In the genomic region with DNA sequence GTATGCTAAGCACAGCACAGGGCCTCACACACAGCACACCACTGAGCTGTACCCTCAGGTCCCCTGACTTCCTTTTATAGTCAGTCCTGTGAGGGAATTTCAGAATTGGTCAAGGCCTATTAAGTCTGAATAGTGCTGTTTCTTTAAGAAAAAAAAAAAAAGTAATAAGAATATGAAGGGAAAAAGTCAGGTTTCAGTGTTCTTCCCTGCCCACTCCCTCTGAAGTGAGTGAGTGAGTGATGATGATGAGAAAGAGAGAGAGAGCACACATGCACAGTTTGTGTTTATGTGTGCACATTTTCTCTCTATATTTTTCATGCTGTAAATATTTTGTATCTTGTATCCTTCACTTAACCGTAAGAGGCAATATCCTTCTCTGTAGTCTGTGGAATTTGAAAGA, we compare ENCODE assay signal across 11 mouse cellular contexts. TPM values are rescaled to one million over a fixed set of nuclear protein-coding genes. Genes with fewer than 3 reads are reported as not detected.
DNase-seq lines count a peak whose midpoint lies in the region; ATAC-seq and TF ChIP-seq lines count a peak whose summit lies in the region.
"Had no signal": no experiment of that assay in that cellular context is flagged by ENCODE, and none has a peak within 500 bp of the region (broad histone marks: within the 10 kb centered on the region; RNA-seq: fewer than 3 reads in every experiment).

No protein-coding gene starts in this region.

- no peaks in the 10 kb centered on the region for H3K9me3 ChIP-seq in heart, embryonic 12.5 days (replicated peaks)
- no peaks in the 10 kb centered on the region for H3K9me3 ChIP-seq in limb, embryonic 15.5 days
- no peaks in the 10 kb centered on the region for H3K9me3 ChIP-seq in limb, embryonic 10.5 days (replicated peaks)
- H3K9me3 ChIP-seq: forebrain, embryonic 12.5 days had no signal

- H3ac ChIP-seq in myocyte (ENCODE audit: control insufficient read depth, insufficient read length): no peak overlapping the region

- H3K79me2 ChIP-seq in myocyte (ENCODE audit: control insufficient read depth, insufficient read depth): peaks cover 89% of the 10 kb centered on the region

- H3K36me3 ChIP-seq in heart, embryonic 12.5 days: no peaks in the 10 kb centered on the region
- no peaks in the 10 kb centered on the region for H3K36me3 ChIP-seq in limb, embryonic 15.5 days
- no peaks in the 10 kb centered on the region for H3K36me3 ChIP-seq in limb, embryonic 10.5 days
- H3K36me3 ChIP-seq in myocyte (ENCODE audit: control insufficient read depth, insufficient read depth): no peaks in the 10 kb centered on the region
- H3K36me3 ChIP-seq: forebrain, embryonic 12.5 days had no signal

- ATAC-seq in heart, embryonic 12.5 days (ENCODE audit: insufficient number of reproducible peaks, low FRiP score): no peak
- ATAC-seq in limb, embryonic 15.5 days (ENCODE audit: insufficient number of reproducible peaks, low FRiP score, low TSS enrichment, low read depth): no peak
- ATAC-seq: midbrain, embryonic 16.5 days had no signal

- H3K9ac ChIP-seq in heart, embryonic 12.5 days: no peak overlapping the region
- no peak overlapping the region for H3K9ac ChIP-seq in limb, embryonic 15.5 days
- H3K9ac ChIP-seq: forebrain, embryonic 12.5 days had no signal

- DNase-seq in heart, postnatal 4 days: no peak
- DNase-seq in limb, embryonic 10.5 days (ENCODE audit: low spot score): no peak
- DNase-seq in urinary bladder, adult 18-20 months (ENCODE audit: low spot score in 2 of 2): no peak
- DNase-seq in frontal cortex, adult 2 months (ENCODE audit: extremely low spot score in 1 of 2, low spot score in 1 of 2): no peak
- DNase-seq: gastrocnemius, postnatal 36 days had no signal

- WGBS in heart, embryonic 12.5 days: 24% methylated on average over 1 of the region's 1 CpGs
- 58% methylated on average over 1 of the region's 1 CpGs for WGBS in limb, embryonic 15.5 days
- 88% methylated on average over 1 of the region's 1 CpGs for WGBS in limb, embryonic 10.5 days

- no peaks in the 10 kb centered on the region for H3K27me3 ChIP-seq in heart, embryonic 12.5 days (replicated peaks)
- H3K27me3 ChIP-seq in limb, embryonic 15.5 days: no peaks in the 10 kb centered on the region
- H3K27me3 ChIP-seq in limb, embryonic 10.5 days (ENCODE audit: low read depth, poor library complexity, severe bottlenecking): no peaks in the 10 kb centered on the region
- no peaks in the 10 kb centered on the region for H3K27me3 ChIP-seq in myocyte (ENCODE audit: control insufficient read depth, insufficient read depth, insufficient read length)
- H3K27me3 ChIP-seq: forebrain, embryonic 12.5 days had no signal

- H3K4me2 ChIP-seq in heart, embryonic 12.5 days: peak overlapping the region; percentile 48
- no peak overlapping the region for H3K4me2 ChIP-seq in limb, embryonic 15.5 days
- peak overlapping the region; percentile 71 for H3K4me2 ChIP-seq in myocyte (ENCODE audit: low read depth)
- H3K4me2 ChIP-seq: forebrain, embryonic 12.5 days had no signal

- TF ChIP-seq POLR2A in myocyte (IDR thresholded peaks at IDR 0.05; ENCODE audit: insufficient read length, low read depth): no peak

- no peak overlapping the region for H3K27ac ChIP-seq in heart, embryonic 12.5 days (ENCODE audit: poor library complexity, severe bottlenecking)
- H3K27ac ChIP-seq in limb, embryonic 15.5 days: peak overlapping the region; percentile 80
- H3K27ac ChIP-seq in limb, embryonic 10.5 days: no peak overlapping the region
- H3K27ac ChIP-seq in brown adipose tissue, adult 24 weeks (replicated peaks; ENCODE audit: low read depth, low read length): peak overlapping the region; percentile 41
- H3K27ac ChIP-seq: forebrain, embryonic 12.5 days had no signal

- H3K4me1 ChIP-seq in heart, embryonic 12.5 days (replicated peaks): peaks cover 8% of the 10 kb centered on the region
- peaks cover 31% of the 10 kb centered on the region for H3K4me1 ChIP-seq in limb, embryonic 15.5 days
- H3K4me1 ChIP-seq in limb, embryonic 10.5 days: peaks cover 22% of the 10 kb centered on the region
- H3K4me1 ChIP-seq in brown adipose tissue, adult 24 weeks (ENCODE audit: control insufficient read depth, insufficient read depth, insufficient read length, low read length): peaks cover 16% of the 10 kb centered on the region; the same call in 1 of the 2 replicates
- H3K4me1 ChIP-seq: forebrain, embryonic 12.5 days had no signal

- no peak overlapping the region for H3K4me3 ChIP-seq in heart, embryonic 12.5 days
- no peak overlapping the region for H3K4me3 ChIP-seq in limb, embryonic 15.5 days
- H3K4me3 ChIP-seq in limb, embryonic 10.5 days: no peak overlapping the region
- no peak overlapping the region for H3K4me3 ChIP-seq in brown adipose tissue, adult 24 weeks (ENCODE audit: insufficient read depth, low read depth, low read length)
- no peak overlapping the region for H3K4me3 ChIP-seq in myocyte
- H3K4me3 ChIP-seq: forebrain, embryonic 12.5 days had no signal

TF ChIP-seq in myocyte, 11 proteins besides CTCF, POLR2A, EP300 and RAD21:
- no peak for TF ChIP-seq REST (IDR thresholded peaks at IDR 0.05; ENCODE audit: insufficient read depth, insufficient read length)
- TF ChIP-seq SRF (IDR thresholded peaks at IDR 0.05; ENCODE audit: control insufficient read depth, insufficient read length, low read depth): no peak
- no peak for TF ChIP-seq MYOG (IDR thresholded peaks at IDR 0.05; ENCODE audit: control insufficient read depth in 1 of 3, insufficient read depth in 1 of 3, insufficient read length in 2 of 3, low read depth in 2 of 3)
TF ChIP-seq in myocyte: peak in this region for 0.

RNA-seq across cellular contexts. Expression of a gene that starts 11.0 kb away (rescaled TPM):
- 3.1 and 3.4 TPM in 2 replicates for polyA plus RNA-seq in heart, embryonic 12.5 days (2016; fragmentation: Nextera tagmentation; extraction: Ambion mirVana)
- total RNA-seq in heart, postnatal 4 days (2021): 10 to 100 TPM; 10.8 to 11.7 TPM
- 14.8 and 15.6 TPM in 2 replicates for polyA plus RNA-seq in limb, embryonic 15.5 days (2015; fragmentation: Nextera tagmentation; extraction: Ambion mirVana)
- 10.9 and 12.3 TPM in 2 replicates for polyA plus RNA-seq in limb, embryonic 10.5 days (2016; fragmentation: Nextera tagmentation; extraction: Ambion mirVana)
- 11.1 and 20.7 TPM in 2 replicates for polyA plus RNA-seq in brown adipose tissue, adult 24 weeks (2012; ENCODE audit: insufficient read depth, insufficient read length, missing spikeins)
- polyA plus RNA-seq in myocyte (2012; fragmentation: generic; extraction: Trizol): 23.0 TPM
- 14.7 and 15.8 TPM in 2 replicates for polyA plus RNA-seq in frontal cortex, adult 2 months (2012; rRNA removed)

RNA-seq across cellular contexts. Expression of a gene that starts 55.2 kb away (rescaled TPM):
- 96.3 and 112 TPM in 2 replicates for polyA plus RNA-seq in heart, embryonic 12.5 days (2016; fragmentation: Nextera tagmentation; extraction: Ambion mirVana)
- 10 to 100 TPM; 55.9 to 56.0 TPM for total RNA-seq in heart, postnatal 4 days (2021)
- 143 and 149 TPM in 2 replicates for polyA plus RNA-seq in limb, embryonic 15.5 days (2015; fragmentation: Nextera tagmentation; extraction: Ambion mirVana)
- 138 and 166 TPM in 2 replicates for polyA plus RNA-seq in limb, embryonic 10.5 days (2016; fragmentation: Nextera tagmentation; extraction: Ambion mirVana)
- polyA plus RNA-seq in brown adipose tissue, adult 24 weeks (2012; ENCODE audit: insufficient read depth, insufficient read length, missing spikeins): 79.2 and 86.7 TPM in 2 replicates
- 34.3 TPM for polyA plus RNA-seq in myocyte (2012; fragmentation: generic; extraction: Trizol)
- polyA plus RNA-seq in frontal cortex, adult 2 months (2012; rRNA removed): 75.0 and 80.5 TPM in 2 replicates

Comparison
In these comparisons a context has a peak if more than half of its experiments do, and no peak if none do; other contexts are left out.
1. H3K27ac ChIP-seq: peak in limb, embryonic 15.5 days (single experiment) and brown adipose tissue, adult 24 weeks (single experiment); none in heart, embryonic 12.5 days (single experiment) and limb, embryonic 10.5 days (single experiment).